Mouse (Mus musculus) liver, adult 2 months (tissue): ENCODE results near the gene Tmem223. TPM values are rescaled to one million over a fixed set of nuclear protein-coding genes. Genes with fewer than 3 reads are reported as not detected.

Source experiments
- DNase-seq: peaks from one replicate; pipeline ENCODE4 v3.0.0-alpha.2; 2011; ENCODE audit warnings: low read depth, low spot score; ENCODE audit errors: extremely low read depth
- H3K27ac ChIP-seq: fragments of 200-500 bp; replicated peaks from 2 replicates; pipeline ENCODE4 v1.5.1; 2012; ENCODE audit warnings: low read depth, mild to moderate bottlenecking, control low read depth, inconsistent platforms, low read length; ENCODE audit not compliant: insufficient read depth
- H3K27me3 ChIP-seq: fragments of 200-500 bp; 2 replicates; pipeline ENCODE4 v1.6.1; 2012; ENCODE audit warnings: mild to moderate bottlenecking, moderate library complexity, low read length, inconsistent platforms; ENCODE audit not compliant: control insufficient read depth, insufficient read depth
- H3K36me3 ChIP-seq: fragments of 200-500 bp; 2 replicates; pipeline ENCODE4 v1.6.1; 2012; ENCODE audit warnings: low read length, inconsistent platforms; ENCODE audit not compliant: control insufficient read depth, insufficient read depth
- H3K4me1 ChIP-seq: fragments of 200-500 bp; 2 replicates; pipeline ENCODE4 v1.6.1; 2011; ENCODE audit warnings: low read length; ENCODE audit not compliant: control insufficient read depth, insufficient read depth
- H3K4me3 ChIP-seq: fragments of 200-500 bp; 2 replicates; pipeline ENCODE4 v1.5.1; 2011; ENCODE audit warnings: low read depth, mild to moderate bottlenecking, control low read depth, low read length, moderate library complexity; ENCODE audit not compliant: insufficient read depth
- H3K79me2 ChIP-seq: fragments of 200-500 bp; 2 replicates; pipeline ENCODE4 v1.6.1; 2012; ENCODE audit warnings: inconsistent platforms, mild to moderate bottlenecking, low read length, moderate library complexity; ENCODE audit not compliant: control insufficient read depth, insufficient read depth
- H3K9ac ChIP-seq: fragments of 200-500 bp; 2 replicates; pipeline ENCODE4 v1.6.1; 2012; ENCODE audit warnings: low read depth, mild to moderate bottlenecking, control low read depth, inconsistent platforms, low read length
- CTCF ChIP-seq: fragments of 200-500 bp; IDR thresholded peaks from 2 replicates; pipeline ENCODE4 v1.5.1; 2011; ENCODE audit warnings: low read depth, low read length, control low read depth
- POLR2A ChIP-seq: fragments of 200-500 bp; IDR thresholded peaks from 2 replicates; pipeline ENCODE4 v1.6.1; 2011; ENCODE audit warnings: low read length, control low read depth; ENCODE audit not compliant: insufficient read depth; ENCODE audit errors: extremely low read depth
- WGBS: fragments of 180-500 bp; shearing (Covaris S2); methylation state at CpG from one replicate; pipeline ENCODE4 v1.1.7; 2018; 5-methylcytosine and 5-hydroxymethylcytosine counted together
- polyA plus RNA-seq: library from polyadenylated mRNA; depleted of rRNA; stranded (reverse); fragments of >200 nt; gene quantifications from 2 replicates; pipeline ENCODE4 v1.2.3, GENCODE M21; 2012
- total RNA-seq: library from RNA; depleted of rRNA; stranded (reverse); fragments of >200 nt; gene quantifications from 2 replicates; pipeline ENCODE4 v1.2.3, GENCODE M21; 2014

Gene Tmem223
- total and polyA plus RNA-seq, 2 experiments, result 66.9 to 122 TPM

DNA sequence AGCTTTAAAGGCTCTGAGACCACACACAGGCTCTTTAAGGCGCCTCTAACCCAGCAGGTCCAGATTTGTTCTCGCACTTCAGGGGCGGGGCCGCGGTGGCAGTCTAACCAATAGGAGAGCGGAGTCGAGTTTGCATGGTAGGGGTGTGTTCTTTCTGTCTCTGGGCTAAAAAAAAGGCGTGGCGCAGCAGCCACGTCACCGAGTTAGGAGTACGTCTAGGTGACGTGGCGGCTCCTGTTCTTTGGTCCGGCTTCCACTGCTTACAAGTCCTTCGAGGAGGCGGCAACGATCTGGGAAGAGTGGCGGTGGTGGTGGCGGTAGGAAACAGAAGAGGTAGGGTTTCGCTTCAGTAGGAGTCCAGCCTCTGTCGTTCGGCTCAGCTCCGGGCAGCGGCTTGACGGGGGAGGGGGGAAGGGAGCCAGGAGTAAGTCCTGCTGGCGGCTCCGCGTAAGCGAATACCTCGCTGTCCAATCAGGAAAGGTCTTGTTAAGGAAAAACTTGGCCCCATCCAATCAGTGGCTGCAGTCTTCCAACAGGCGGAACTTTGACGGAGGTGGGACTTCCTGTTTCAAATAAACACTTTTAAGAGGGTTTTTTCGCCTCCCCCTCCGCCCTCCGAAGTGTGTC is 29.4 kb upstream of the Tmem223 start, which contains the start of gene Stx5a:
Stx5a (plus strand) TSS at position 171 of the 627 bp plus-strand sequence.
- no peak for TF ChIP-seq CTCF
- peak; percentile 44; the same call in 1 of the 2 replicates for TF ChIP-seq POLR2A
- Histone ChIP-seq H3K4me3 (peak within 1 kb of the TSS; percentile 84), H3K79me2 (peaks cover 14% of the 10 kb centered on the region; the same call in 1 of the 2 replicates), H3K4me1 (peaks cover 13% of the 10 kb centered on the region), H3K27ac (peak within 1 kb of the TSS; percentile 95), H3K9ac (peak within 1 kb of the TSS; percentile 96), H3K27me3 (no peaks in the 10 kb centered on the region), H3K36me3 (peaks cover 45% of the 10 kb centered on the region)
- peak; percentile 98 for DNase-seq
- under 1% methylated on average over 36 of the region's 36 CpGs for WGBS

DNA sequence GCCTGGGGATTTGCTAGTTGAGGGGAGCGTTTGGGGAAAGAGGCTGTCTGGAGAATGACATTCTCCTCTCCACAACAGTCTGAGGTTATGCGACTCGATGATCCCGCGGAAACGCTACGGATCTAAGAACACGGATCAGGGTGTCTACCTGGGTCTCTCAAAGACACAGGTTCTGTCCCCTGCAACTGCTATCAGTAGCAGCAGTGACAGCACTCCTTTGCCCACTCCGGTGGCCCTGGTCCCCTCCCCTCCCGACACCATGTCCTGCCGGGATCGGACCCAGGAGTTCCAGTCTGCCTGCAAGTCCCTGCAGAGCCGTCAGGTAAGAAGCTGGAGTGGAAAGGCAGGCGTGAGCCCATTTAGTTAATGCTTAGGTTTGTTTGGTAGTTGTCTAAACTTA is 28.6 kb upstream of the Tmem223 start:
- Histone ChIP-seq H3K36me3 (peaks cover 54% of the 10 kb centered on the region), H3K79me2 (peaks cover 14% of the 10 kb centered on the region; the same call in 1 of the 2 replicates), H3K27me3 (no peaks in the 10 kb centered on the region), H3K4me3 (peak overlapping the region; percentile 84), H3K27ac (peak overlapping the region; percentile 78), H3K4me1 (peaks cover 11% of the 10 kb centered on the region), H3K9ac (peak overlapping the region; percentile 88)
- no peak for DNase-seq
- WGBS, result 1% methylated on average over 14 of the region's 14 CpGs
- no peak for TF ChIP-seq POLR2A
- TF ChIP-seq CTCF, result no peak

DNA sequence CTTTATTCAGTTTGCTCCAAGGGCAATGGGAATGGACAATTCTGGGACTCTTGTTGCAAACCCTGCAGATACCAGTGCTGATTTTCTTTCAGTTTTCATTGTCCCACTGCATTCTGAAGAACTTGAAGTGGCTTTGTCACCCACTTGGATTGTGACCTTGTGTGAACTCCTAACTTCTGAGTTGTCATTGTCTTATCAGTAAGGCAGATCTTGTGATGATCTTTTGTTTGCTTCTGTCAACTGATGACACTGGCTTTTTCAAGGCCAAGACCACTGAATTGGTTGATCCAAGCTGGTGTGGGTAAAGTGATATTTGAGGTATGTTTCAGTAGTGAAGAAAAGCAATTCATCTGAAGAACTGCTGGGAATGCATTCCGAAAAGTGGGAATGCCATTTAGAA is 25.4 kb upstream of the Tmem223 start:
- DNase-seq, result no peak
- TF ChIP-seq CTCF, result no peak
- Histone ChIP-seq H3K27ac (no peak overlapping the region), H3K9ac (no peak overlapping the region), H3K79me2 (peaks cover 14% of the 10 kb centered on the region; the same call in 1 of the 2 replicates), H3K4me1 (peaks cover 11% of the 10 kb centered on the region), H3K36me3 (peaks cover 72% of the 10 kb centered on the region), H3K27me3 (no peaks in the 10 kb centered on the region), H3K4me3 (no peak overlapping the region)
- 94% methylated on average over 1 of the region's 1 CpGs for whole genome bisulfite sequencing

DNA sequence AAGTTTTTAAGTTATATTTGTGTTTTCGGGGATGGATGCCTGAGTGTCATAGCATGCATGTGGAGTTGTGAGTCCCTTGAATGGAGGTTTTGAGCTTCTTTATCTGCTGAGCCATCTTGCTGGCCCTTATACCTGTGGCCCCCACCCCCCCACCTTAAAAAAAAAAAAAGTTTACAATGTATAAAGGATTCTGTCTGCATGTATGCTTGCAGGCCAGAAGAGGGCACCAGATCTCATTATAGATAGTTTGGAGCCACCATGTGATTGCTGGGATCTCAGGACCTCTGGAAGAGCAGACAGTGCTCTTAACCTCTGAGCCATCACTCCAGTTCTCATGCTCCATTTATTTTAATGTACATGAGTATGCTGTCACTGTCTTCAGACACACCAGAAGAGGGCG is 23.4 kb upstream of the Tmem223 start:
- Histone ChIP-seq H3K36me3 (peaks cover 90% of the 10 kb centered on the region), H3K4me1 (peaks cover 6% of the 10 kb centered on the region), H3K4me3 (no peak overlapping the region), H3K9ac (no peak overlapping the region), H3K79me2 (peaks cover 8% of the 10 kb centered on the region; the same call in 1 of the 2 replicates), H3K27me3 (no peaks in the 10 kb centered on the region), H3K27ac (no peak overlapping the region)
- DNase-seq, result no peak
- WGBS, result 81% methylated on average over 2 of the region's 2 CpGs
- TF ChIP-seq POLR2A, result no peak
- no peak for TF ChIP-seq CTCF

DNA sequence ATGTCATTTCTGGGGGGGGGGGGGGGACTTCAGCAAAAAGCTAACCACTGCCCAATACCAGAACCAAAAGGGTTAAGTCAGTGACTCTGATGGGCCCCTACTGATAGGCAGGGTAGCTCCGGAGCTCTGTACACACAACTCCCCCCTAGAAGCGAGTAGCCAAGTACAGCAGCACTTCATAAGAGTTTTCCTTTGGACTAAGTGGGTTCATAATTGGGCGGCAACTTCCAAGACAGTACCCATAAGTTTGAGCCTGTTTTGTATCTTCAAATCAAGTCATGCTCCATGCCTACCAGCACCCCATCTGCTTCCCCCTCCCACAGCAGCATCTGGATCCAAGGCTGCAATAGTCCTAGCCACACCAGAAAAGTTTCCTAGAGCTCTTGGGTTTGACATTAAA is 15.1 kb upstream of the Tmem223 start:
- H3K9ac ChIP-seq, result no peak overlapping the region
- peaks cover 13% of the 10 kb centered on the region; the same call in 1 of the 2 replicates for H3K4me1 ChIP-seq
- WGBS, result 64% methylated on average over 3 of the region's 3 CpGs
- H3K36me3 ChIP-seq, result peaks cover 28% of the 10 kb centered on the region
- no peaks in the 10 kb centered on the region for H3K27me3 ChIP-seq
- peaks cover 20% of the 10 kb centered on the region; the same call in 1 of the 2 replicates for H3K79me2 ChIP-seq
- H3K4me3 ChIP-seq, result no peak overlapping the region
- H3K27ac ChIP-seq, result no peak overlapping the region
- DNase-seq, result no peak
- TF ChIP-seq POLR2A (no peak), CTCF (no peak)
